Mouse (Mus musculus) intestine, embryonic 14.5 days (tissue): ENCODE measurements at regions not wholly inside any gene's neighbourhood (a gene's known extent, or its start where the extent isn't known, plus 50 kb on each side); places are given as distances from the start of the nearest gene placed in this dataset.

Experiments
- ATAC-seq: fragments of 200-750 bp; cut with Nextera tagmentation; replicated peaks from 2 replicates; pipeline ENCODE4 v1.8.0; 2017; ENCODE audit warnings: low read depth, moderate number of reproducible peaks, moderate TSS enrichment, moderate library complexity; ENCODE audit not compliant: low FRiP score, low TSS enrichment
- DNase-seq: peaks from one replicate; pipeline ENCODE4 v3.0.0-alpha.2; 2018; ENCODE audit warnings: low spot score
- H3K27ac ChIP-seq: fragments of 300-500 bp; sonication (generic); 2 replicates; pipeline ENCODE4 v1.5.1; 2014; ENCODE audit warnings: low read depth, mild to moderate bottlenecking, control low read depth
- H3K27me3 ChIP-seq: fragments of 300-500 bp; sonication (generic); replicated peaks from 2 replicates; pipeline ENCODE4 v1.6.1; 2014; ENCODE audit warnings: low read length, control low read depth; ENCODE audit not compliant: control insufficient read depth, insufficient read depth
- H3K36me3 ChIP-seq: fragments of 300-500 bp; sonication (generic); 2 replicates; pipeline ENCODE4 v1.6.1; 2014; ENCODE audit warnings: low read length, control low read depth; ENCODE audit not compliant: control insufficient read depth, insufficient read depth
- H3K4me1 ChIP-seq: fragments of 300-500 bp; sonication (generic); replicated peaks from 2 replicates; pipeline ENCODE4 v1.6.1; 2014; ENCODE audit warnings: low read length, control low read depth, mixed read lengths; ENCODE audit not compliant: control insufficient read depth, insufficient read depth
- H3K4me2 ChIP-seq: fragments of 300-500 bp; sonication (generic); 2 replicates; pipeline ENCODE4 v1.6.1; 2014; ENCODE audit warnings: low read length
- H3K4me3 ChIP-seq: fragments of 300-500 bp; sonication (generic); 2 replicates; pipeline ENCODE4 v1.5.1; 2014; ENCODE audit warnings: low read depth, low read length, control low read depth, mixed read lengths
- H3K9ac ChIP-seq: fragments of 300-500 bp; sonication (generic); 2 replicates; pipeline ENCODE4 v1.6.1; 2014; ENCODE audit warnings: mild to moderate bottlenecking, low read length
- H3K9me3 ChIP-seq: fragments of 300-500 bp; sonication (generic); 2 replicates; pipeline ENCODE4 v1.6.1; 2016; ENCODE audit warnings: low read length, control low read depth; ENCODE audit not compliant: control insufficient read depth
- WGBS: fragments of 180-500 bp; shearing (Covaris S2); extraction: QIAGEN DNeasy Blood & Tissue Kit; methylation state at CpG from one replicate; pipeline ENCODE4 v1.1.7; 2014; 5-methylcytosine and 5-hydroxymethylcytosine counted together

GRCm38 (mm10) chr11:38618707-38619106, 1382.9 kb upstream of the Tenm2 start:
- Histone ChIP-seq H3K9ac (no peak overlapping the region), H3K4me1 (no peaks in the 10 kb centered on the region), H3K4me2 (no peak overlapping the region), H3K36me3 (no peaks in the 10 kb centered on the region), H3K27ac (no peak overlapping the region), H3K4me3 (no peak overlapping the region), H3K27me3 (no peaks in the 10 kb centered on the region), H3K9me3 (no peaks in the 10 kb centered on the region)
- WGBS = 82% methylated on average over 6 of the region's 6 CpGs
- DNase-seq (no peak), ATAC-seq (no peak)

GRCm38 (mm10) chr11:38600971-38601370, 1365.2 kb upstream of the Tenm2 start:
- H3K4me1 ChIP-seq = no peaks in the 10 kb centered on the region
- ATAC-seq = no peak
- no peak overlapping the region for H3K4me3 ChIP-seq
- no peak overlapping the region for H3K4me2 ChIP-seq
- no peaks in the 10 kb centered on the region for H3K27me3 ChIP-seq
- H3K9me3 ChIP-seq = no peaks in the 10 kb centered on the region
- H3K9ac ChIP-seq = no peak overlapping the region
- H3K36me3 ChIP-seq = no peaks in the 10 kb centered on the region
- 37% methylated on average over 4 of the region's 4 CpGs for WGBS
- no peak for DNase-seq
- no peak overlapping the region for H3K27ac ChIP-seq

- WGBS = 79% methylated on average over 1 of the region's 1 CpGs
- no peak overlapping the region for H3K4me3 ChIP-seq
- no peaks in the 10 kb centered on the region for H3K27me3 ChIP-seq
- ATAC-seq (no peak), DNase-seq (no peak)
- no peaks in the 10 kb centered on the region for H3K9me3 ChIP-seq
- H3K27ac ChIP-seq = no peak overlapping the region
- no peaks in the 10 kb centered on the region for H3K36me3 ChIP-seq
- H3K4me2 ChIP-seq = no peak overlapping the region
- no peaks in the 10 kb centered on the region for H3K4me1 ChIP-seq
- H3K9ac ChIP-seq = no peak overlapping the region
These were observed 1332.8 kb upstream of the Tenm2 start for GRCm38 (mm10) chr11:38568515-38568914.

GRCm38 (mm10) chr11:38543893-38544292, 1308.1 kb upstream of the Tenm2 start:
- Histone ChIP-seq H3K36me3 (no peaks in the 10 kb centered on the region), H3K27me3 (no peaks in the 10 kb centered on the region), H3K4me1 (no peaks in the 10 kb centered on the region), H3K27ac (no peak overlapping the region), H3K9me3 (no peaks in the 10 kb centered on the region), H3K4me2 (no peak overlapping the region), H3K9ac (no peak overlapping the region), H3K4me3 (no peak overlapping the region)
- WGBS = 9% methylated on average over 8 of the region's 8 CpGs
- ATAC-seq (0 out of 2 replicates have a peak, but pooled peaks have one; percentile 43), DNase-seq (peak; percentile 54)

GRCm38 (mm10) chr11:38540097-38540496, 1304.3 kb upstream of the Tenm2 start:
- Histone ChIP-seq H3K27ac (no peak overlapping the region), H3K9ac (no peak overlapping the region), H3K4me1 (no peaks in the 10 kb centered on the region), H3K4me2 (no peak overlapping the region), H3K9me3 (no peaks in the 10 kb centered on the region), H3K36me3 (no peaks in the 10 kb centered on the region), H3K4me3 (no peak overlapping the region), H3K27me3 (no peaks in the 10 kb centered on the region)
- WGBS = 70% methylated on average over 2 of the region's 2 CpGs
- no peak for ATAC-seq
- no peak for DNase-seq

- Histone ChIP-seq H3K4me3 (no peak overlapping the region), H3K27me3 (no peaks in the 10 kb centered on the region), H3K9ac (no peak overlapping the region), H3K9me3 (no peaks in the 10 kb centered on the region), H3K36me3 (no peaks in the 10 kb centered on the region), H3K4me1 (no peaks in the 10 kb centered on the region), H3K27ac (no peak overlapping the region), H3K4me2 (no peak overlapping the region)
- DNase-seq (no peak), ATAC-seq (no peak)
- WGBS = 87% methylated on average over 2 of the region's 2 CpGs
These were observed 1296.5 kb upstream of the Tenm2 start for GRCm38 (mm10) chr11:38532282-38532681.

GRCm38 (mm10) chr11:38509676-38510075, 1273.9 kb upstream of the Tenm2 start:
- Histone ChIP-seq H3K9me3 (no peaks in the 10 kb centered on the region), H3K4me1 (no peaks in the 10 kb centered on the region), H3K27me3 (no peaks in the 10 kb centered on the region), H3K27ac (no peak overlapping the region), H3K36me3 (no peaks in the 10 kb centered on the region), H3K4me2 (no peak overlapping the region), H3K4me3 (no peak overlapping the region), H3K9ac (no peak overlapping the region)
- no peak for ATAC-seq
- 83% methylated on average over 4 of the region's 4 CpGs for WGBS
- no peak for DNase-seq

GRCm38 (mm10) chr11:38464239-38464596, 1228.5 kb upstream of the Tenm2 start:
- no peak overlapping the region for H3K4me3 ChIP-seq
- no peaks in the 10 kb centered on the region for H3K36me3 ChIP-seq
- no peak overlapping the region for H3K27ac ChIP-seq
- DNase-seq (no peak), ATAC-seq (no peak)
- H3K4me1 ChIP-seq = no peaks in the 10 kb centered on the region; the same call in 1 of the 2 replicates
- 72% methylated on average over 2 of the region's 2 CpGs for WGBS
- H3K9ac ChIP-seq = no peak overlapping the region
- no peaks in the 10 kb centered on the region for H3K27me3 ChIP-seq
- H3K4me2 ChIP-seq = no peak overlapping the region
- no peaks in the 10 kb centered on the region for H3K9me3 ChIP-seq

- Histone ChIP-seq H3K9me3 (no peaks in the 10 kb centered on the region), H3K4me2 (no peak overlapping the region), H3K36me3 (no peaks in the 10 kb centered on the region), H3K4me3 (no peak overlapping the region), H3K9ac (no peak overlapping the region), H3K27me3 (no peaks in the 10 kb centered on the region), H3K27ac (no peak overlapping the region), H3K4me1 (no peaks in the 10 kb centered on the region; the same call in 1 of the 2 replicates)
- ATAC-seq (no peak), DNase-seq (peak; percentile 51)
- 21% methylated on average over 4 of the region's 4 CpGs for WGBS
These were observed 1227.9 kb upstream of the Tenm2 start for GRCm38 (mm10) chr11:38463568-38464238.
